Mouse (Mus musculus): ENCODE measurements around the gene Cul7.

Cul7 gene

GRCm38 (mm10) chr17:46650232-46651031, at the start of gene Cul7:
Gene Cul7 (plus strand): TSS chr17:46650337.
- no peak for DNase-seq (ENCODE audit: extremely low spot score, low read depth, low spot score)

- DNase-seq (ENCODE audit: extremely low spot score, low read depth, low spot score), result no peak
These were observed 49.6 kb upstream of the Cul7 start for GRCm38 (mm10) chr17:46600569-46600968.

- no peak for DNase-seq (ENCODE audit: extremely low spot score, low read depth, low spot score)
These were observed 47.9 kb upstream of the Cul7 start for GRCm38 (mm10) chr17:46602212-46602611.

GRCm38 (mm10) chr17:46603229-46603628, 46.9 kb upstream of the Cul7 start:
- DNase-seq (ENCODE audit: extremely low spot score, low read depth, low spot score), result no peak

- DNase-seq (ENCODE audit: extremely low spot score, low read depth, low spot score), result no peak
These were observed 45.0 kb upstream of the Cul7 start for GRCm38 (mm10) chr17:46605126-46605525.

GRCm38 (mm10) chr17:46605987-46606386, 44.1 kb upstream of the Cul7 start:
- DNase-seq (ENCODE audit: extremely low spot score, low read depth, low spot score), result no peak

GRCm38 (mm10) chr17:46609721-46610514, 40.2 kb upstream of the Cul7 start:
- no peak for DNase-seq (ENCODE audit: extremely low spot score, low read depth, low spot score)

GRCm38 (mm10) chr17:46611316-46611715, 38.8 kb upstream of the Cul7 start:
- no peak for DNase-seq (ENCODE audit: extremely low spot score, low read depth, low spot score)

- no peak for DNase-seq (ENCODE audit: extremely low spot score, low read depth, low spot score)
These were observed 37.9 kb upstream of the Cul7 start for GRCm38 (mm10) chr17:46612189-46612588.

GRCm38 (mm10) chr17:46612820-46613219, 37.3 kb upstream of the Cul7 start:
- DNase-seq (ENCODE audit: extremely low spot score, low read depth, low spot score), result no peak

GRCm38 (mm10) chr17:46613229-46613628, 36.9 kb upstream of the Cul7 start:
- no peak for DNase-seq (ENCODE audit: extremely low spot score, low read depth, low spot score)

GRCm38 (mm10) chr17:46617799-46618198, 32.3 kb upstream of the Cul7 start:
- DNase-seq (ENCODE audit: extremely low spot score, low read depth, low spot score), result no peak

GRCm38 (mm10) chr17:46618394-46618768, 31.8 kb upstream of the Cul7 start:
- peak; percentile 83 for DNase-seq (ENCODE audit: extremely low spot score, low read depth, low spot score)

GRCm38 (mm10) chr17:46618769-46619682, 31.1 kb upstream of the Cul7 start:
- no peak for DNase-seq (ENCODE audit: extremely low spot score, low read depth, low spot score)

GRCm38 (mm10) chr17:46619683-46620357, 30.3 kb upstream of the Cul7 start:
- no peak for DNase-seq (ENCODE audit: extremely low spot score, low read depth, low spot score)

GRCm38 (mm10) chr17:46621324-46621723, 28.8 kb upstream of the Cul7 start:
- DNase-seq (ENCODE audit: extremely low spot score, low read depth, low spot score), result no peak

- no peak for DNase-seq (ENCODE audit: extremely low spot score, low read depth, low spot score)
These were observed 27.9 kb upstream of the Cul7 start for GRCm38 (mm10) chr17:46622269-46622668.

- no peak for DNase-seq (ENCODE audit: extremely low spot score, low read depth, low spot score)
These were observed 26.1 kb upstream of the Cul7 start for GRCm38 (mm10) chr17:46623819-46624557.

GRCm38 (mm10) chr17:46624598-46624997, 25.5 kb upstream of the Cul7 start:
- DNase-seq (ENCODE audit: extremely low spot score, low read depth, low spot score), result no peak

- DNase-seq (ENCODE audit: extremely low spot score, low read depth, low spot score), result no peak
These were observed 22.7 kb upstream of the Cul7 start for GRCm38 (mm10) chr17:46627409-46627808.

All from hindlimb bud, embryonic 11.5 days (tissue).